Mouse (Mus musculus) cortical plate, adult 2 months (tissue): Measurements from ENCODE around the gene Sephs2.

ENCODE experiments used
- CTCF ChIP-seq: fragments of 200-500 bp; IDR thresholded peaks from 2 replicates; pipeline ENCODE4 v1.5.1; 2011; ENCODE audit warnings: mild to moderate bottlenecking, control low read depth, low read length; ENCODE audit not compliant: insufficient read depth; ENCODE audit errors: extremely low read depth
- POLR2A ChIP-seq: fragments of 200-500 bp; IDR thresholded peaks from 2 replicates; pipeline ENCODE4 v1.6.1; 2011; ENCODE audit warnings: mild to moderate bottlenecking, low read length, control low read depth; ENCODE audit not compliant: insufficient read depth; ENCODE audit errors: extremely low read depth

- no peak for TF ChIP-seq CTCF
- TF ChIP-seq POLR2A = no peak
These were observed 40.5 kb downstream of the Sephs2 start for GRCm38 (mm10) chr7:127233368-127233749.
